Mouse (Mus musculus): Measurements from ENCODE around the gene Stum. TPM values are rescaled to one million over a fixed set of nuclear protein-coding genes. Genes with fewer than 3 reads are reported as not detected.
A peak's percentile ranks its signal among the peaks of the same experiment; 100 is the strongest.

Gene Stum
- total and polyA plus RNA-seq, 3 experiments = 0.42 to 0.61 (median 0.51) TPM

DNA sequence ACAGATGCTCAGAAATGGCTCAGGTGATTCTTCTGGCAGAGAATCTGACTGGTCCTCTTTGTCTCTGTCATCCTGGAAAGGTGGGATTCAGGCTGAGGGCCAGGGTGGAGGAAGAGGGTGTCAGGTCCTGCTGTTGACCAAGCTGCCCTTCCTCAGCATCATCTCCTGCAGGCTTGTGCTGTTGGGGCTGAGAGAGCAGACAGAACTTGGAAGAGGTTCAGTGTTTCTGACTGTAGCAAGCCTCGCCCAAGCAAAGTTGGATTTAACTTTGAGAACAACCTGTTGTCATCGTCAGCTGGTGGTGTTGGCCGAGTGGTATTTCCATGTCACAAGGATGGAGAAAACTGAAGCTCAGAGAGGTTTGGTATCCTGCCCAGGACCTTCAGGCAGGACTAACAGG lies 78.6 kb downstream of the Stum start:
- H3K27ac ChIP-seq (ENCODE audit: insufficient read depth, low read depth) = peak overlapping the region; percentile 78; the same call in 1 of the 2 replicates
- no peaks in the 10 kb centered on the region for H3K27me3 ChIP-seq (replicated peaks)
- no peak overlapping the region for H3K4me3 ChIP-seq (replicated peaks in 1 of 3; ENCODE audit: low read depth in 2 of 3, low read length in 2 of 3, poor library complexity in 1 of 3)
- no peak for DNase-seq (ENCODE audit: extremely low read depth)
- in situ Hi-C loops (cut with MboI; ENCODE audit: low pct_ligation_motif_present, low pct_unique_long_range_greater_than_20kb, low sequenced_read_pairs) (loop anchor here (5.0 to 25.0 kb wide), 3 partner anchors 70 to 542 kb away; partner anchors contain the start of gene Itpkb), dilution Hi-C loops (cut with MboI; ENCODE audit: extremely low pct_ligation_motif_present, extremely low pct_unique_long_range_greater_than_20kb, low sequenced_read_pairs) (no loop called here)
- H3K4me2 ChIP-seq (ENCODE audit: insufficient read depth, low read depth, poor library complexity, severe bottlenecking) = no peak overlapping the region
- H3K79me2 ChIP-seq (replicated peaks; ENCODE audit: control insufficient read depth, extremely low read depth, insufficient read depth, poor library complexity, severe bottlenecking) = peaks cover 3% of the 10 kb centered on the region; the same call in 1 of the 2 replicates
- no peak overlapping the region for H3K9ac ChIP-seq (ENCODE audit: insufficient read depth, low read depth)
- H3K4me1 ChIP-seq (ENCODE audit: control insufficient read depth in 1 of 2, insufficient read depth in 2 of 2) = peaks cover 50 to 94% of the 10 kb centered on the region in 2 experiments
- peaks cover 0 to 3% of the 10 kb centered on the region in 2 experiments for H3K36me3 ChIP-seq (replicated peaks in 1 of 2; ENCODE audit: control insufficient read depth in 1 of 2, insufficient read depth in 1 of 2, low read length in 1 of 2)
- TF ChIP-seq MYC (IDR thresholded peaks at IDR 0.05; ENCODE audit: low read depth, low read length) (no peak), MEF2A (IDR thresholded peaks at IDR 0.05; ENCODE audit: borderline replicate concordance, low read depth, low read length) (no peak), TCF12 (IDR thresholded peaks at IDR 0.05; ENCODE audit: low read depth, low read length) (no peak), CTCF (conservative IDR thresholded peaks at IDR 0.05 in 1 of 2, IDR thresholded peaks at IDR 0.05 in 1 of 2; ENCODE audit: low read depth in 2 of 2, low read length in 2 of 2) (no peak), KAT2A (IDR thresholded peaks at IDR 0.05; ENCODE audit: insufficient replicate concordance, low read length) (no peak), CHD2 (IDR thresholded peaks at IDR 0.05; ENCODE audit: low read length) (no peak)
- H3K9me3 ChIP-seq (replicated peaks; ENCODE audit: low read length) = no peaks in the 10 kb centered on the region

DNA sequence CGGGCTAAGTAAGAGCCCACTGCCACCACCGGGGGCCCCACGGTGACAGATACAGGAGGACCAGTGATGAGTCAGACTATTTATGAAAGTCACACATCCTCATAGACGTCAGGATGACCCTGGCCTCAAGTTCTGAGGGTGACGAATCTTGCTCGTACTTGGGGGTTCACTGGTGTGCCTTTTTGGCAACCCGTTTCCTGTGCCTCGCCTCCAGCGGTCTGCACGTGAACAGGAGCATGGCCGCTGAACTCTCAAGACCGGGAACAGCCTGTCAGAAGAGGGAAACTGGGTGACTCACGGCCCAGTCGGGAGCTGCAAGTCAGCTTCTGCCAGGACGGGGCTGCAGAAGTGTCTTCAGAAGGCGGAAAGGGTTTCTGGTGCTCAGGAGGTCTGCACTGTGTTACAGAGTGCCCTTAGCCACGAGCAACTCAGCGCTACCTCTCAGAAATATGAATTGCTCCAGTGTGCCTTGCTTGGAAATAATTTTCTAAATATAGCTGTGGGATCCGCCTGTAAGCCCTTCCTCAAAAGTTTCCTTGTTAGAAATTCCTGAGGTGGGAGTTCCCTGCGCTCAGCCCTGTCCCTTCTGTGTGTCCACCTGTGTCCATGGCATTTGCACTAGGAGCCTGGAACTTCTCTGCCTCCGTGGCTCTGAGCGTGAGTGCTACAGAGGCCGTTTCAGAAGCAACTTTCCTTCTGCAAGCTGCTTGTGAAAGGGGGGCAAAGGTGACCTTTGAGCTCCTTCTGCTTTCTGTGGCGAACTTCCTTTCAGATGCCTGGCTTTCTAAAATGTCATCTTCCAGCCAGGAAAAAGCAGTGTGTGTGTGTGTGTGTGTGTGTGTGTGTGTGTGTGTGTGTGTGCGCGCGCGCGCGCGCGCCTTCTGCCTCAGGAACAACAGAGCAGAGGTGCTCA lies 79.4 kb downstream of the Stum start:
- Histone ChIP-seq H3K36me3 (replicated peaks in 1 of 2; ENCODE audit: control insufficient read depth in 1 of 2, insufficient read depth in 1 of 2, low read length in 1 of 2) (peaks cover 0 to 4% of the 10 kb centered on the region in 2 experiments), H3K27me3 (replicated peaks) (no peaks in the 10 kb centered on the region), H3K4me1 (ENCODE audit: control insufficient read depth in 1 of 2, insufficient read depth in 2 of 2) (peaks cover 46 to 94% of the 10 kb centered on the region in 2 experiments), H3K4me2 (ENCODE audit: insufficient read depth, low read depth, poor library complexity, severe bottlenecking) (peak overlapping the region; percentile 65), H3K27ac (ENCODE audit: insufficient read depth, low read depth) (peak overlapping the region; percentile 78), H3K9me3 (replicated peaks; ENCODE audit: low read length) (no peaks in the 10 kb centered on the region), H3K4me3 (replicated peaks in 1 of 3; ENCODE audit: low read depth in 2 of 3, low read length in 2 of 3, poor library complexity in 1 of 3) (peak overlapping the region in 1 of 3 experiments; percentile 26), H3K9ac (ENCODE audit: insufficient read depth, low read depth) (peak overlapping the region; percentile 50), H3K79me2 (replicated peaks; ENCODE audit: control insufficient read depth, extremely low read depth, insufficient read depth, poor library complexity, severe bottlenecking) (peaks cover 3% of the 10 kb centered on the region; the same call in 1 of the 2 replicates)
- peak; percentile 83 for DNase-seq (ENCODE audit: extremely low read depth)
- in situ Hi-C loops (cut with MboI; ENCODE audit: low pct_ligation_motif_present, low pct_unique_long_range_greater_than_20kb, low sequenced_read_pairs) (loop anchor here (10.0 to 25.0 kb wide), 2 partner anchors 69 to 542 kb away; partner anchors contain the start of gene Itpkb), dilution Hi-C loops (cut with MboI; ENCODE audit: extremely low pct_ligation_motif_present, extremely low pct_unique_long_range_greater_than_20kb, low sequenced_read_pairs) (no loop called here)
- TF ChIP-seq MAX (IDR thresholded peaks at IDR 0.05; ENCODE audit: low read length) (peak; percentile 23; the same call in 1 of the 2 replicates), CHD2 (IDR thresholded peaks at IDR 0.05; ENCODE audit: low read length) (no peak), JUN (IDR thresholded peaks at IDR 0.05; ENCODE audit: insufficient read depth, low read depth, low read length) (peak; percentile 36; the same call in 1 of the 2 replicates), USF1 (IDR thresholded peaks at IDR 0.05; ENCODE audit: low read depth, low read length) (no peak), NRF1 (IDR thresholded peaks at IDR 0.05; ENCODE audit: low read depth, low read length) (peak; percentile 53; the same call in 1 of the 2 replicates), MYC (IDR thresholded peaks at IDR 0.05; ENCODE audit: low read depth, low read length) (no peak), ELF1 (IDR thresholded peaks at IDR 0.05; ENCODE audit: low read depth, low read length) (no peak; the same call in 1 of the 2 replicates), EP300 (IDR thresholded peaks at IDR 0.05; ENCODE audit: low read length) (peak; percentile 72), MAFK (IDR thresholded peaks at IDR 0.05; ENCODE audit: insufficient replicate concordance, low read length) (no peak), SMC3 (IDR thresholded peaks at IDR 0.05; ENCODE audit: low read depth, low read length) (no peak), BHLHE40 (IDR thresholded peaks at IDR 0.05; ENCODE audit: low read depth, low read length) (peak; percentile 98), USF2 (conservative IDR thresholded peaks at IDR 0.05; ENCODE audit: low read depth, low read length) (no peak), UBTF (IDR thresholded peaks at IDR 0.05; ENCODE audit: low read depth, low read length) (no peak), GABPA (IDR thresholded peaks at IDR 0.05; ENCODE audit: insufficient replicate concordance, low read depth, low read length) (no peak), RAD21 (IDR thresholded peaks at IDR 0.05; ENCODE audit: low read depth, low read length) (no peak; the same call in 1 of the 2 replicates), ETS1 (conservative IDR thresholded peaks at IDR 0.05; ENCODE audit: low read depth, low read length) (peak; percentile 94), TBP (conservative IDR thresholded peaks at IDR 0.05; ENCODE audit: low read depth, low read length) (0 out of 2 replicates have a peak, but pooled peaks have one; percentile 4), HCFC1 (IDR thresholded peaks at IDR 0.05; ENCODE audit: low read depth, low read length) (no peak), POLR2A (IDR thresholded peaks at IDR 0.05; ENCODE audit: low read depth, low read length) (peak; percentile 32; the same call in 1 of the 2 replicates), MAZ (IDR thresholded peaks at IDR 0.05; ENCODE audit: low read depth, low read length) (no peak), MEF2A (IDR thresholded peaks at IDR 0.05; ENCODE audit: borderline replicate concordance, low read depth, low read length) (peak; percentile 74), CHD1 (IDR thresholded peaks at IDR 0.05; ENCODE audit: low read depth, low read length) (no peak), RCOR1 (conservative IDR thresholded peaks at IDR 0.05; ENCODE audit: low read depth, low read length) (no peak), ZNF384 (IDR thresholded peaks at IDR 0.05; ENCODE audit: low read depth, low read length) (no peak), KAT2A (IDR thresholded peaks at IDR 0.05; ENCODE audit: insufficient replicate concordance, low read length) (no peak), MXI1 (IDR thresholded peaks at IDR 0.05; ENCODE audit: low read depth, low read length) (peak; percentile 34; the same call in 1 of the 2 replicates), ZC3H11A (IDR thresholded peaks at IDR 0.05; ENCODE audit: low read depth, low read length) (no peak)

Data from CH12.LX (cell line).